Mouse (Mus musculus) CD8-positive naive resting alpha-beta T cell, adult 57 days (primary cell): ENCODE data around the gene Gm17026. TPM values are rescaled to one million over a fixed set of nuclear protein-coding genes. Genes with fewer than 3 reads are reported as not detected.

Experiments
- total RNA-seq: library from RNA; stranded (reverse); gene quantifications from one replicate; pipeline ENCODE4 v1.2.4, GENCODE M21; 2023

Gm17026 gene
- total RNA-seq, result not detected

GRCm38 (mm10) chr14:42259948-42260347, at the start of gene Gm17026:
TSS of gene Gm17026 (minus strand) at chr14:42260048.

GRCm38 (mm10) chr14:42297258-42297657, 37.4 kb upstream of the Gm17026 start, which contains the start of gene Gm9611:
TSS of gene Gm9611 (minus strand) at chr14:42297358.

Other genes starting within 250 kb of the Gm17026 start
- not detected for gene Gm7951, start 142.7 kb downstream of the Gm17026 start, total RNA-seq
- not detected for gene Gm17027, start 97.4 kb downstream of the Gm17026 start, total RNA-seq
- not detected for gene Gm3573, start 69.3 kb downstream of the Gm17026 start, total RNA-seq
- not detected for gene Gm9611, start 37.3 kb upstream of the Gm17026 start, total RNA-seq
- gene Gm7995, start 50.2 kb upstream of the Gm17026 start, total RNA-seq, result not detected
- not detected for gene Gm8005, start 179.6 kb upstream of the Gm17026 start, total RNA-seq
- gene Gm8011, start 203.8 kb upstream of the Gm17026 start, total RNA-seq, result not detected
- gene Gm8020, start 242.3 kb upstream of the Gm17026 start, total RNA-seq, result not detected